Mouse (Mus musculus): ENCODE results near the gene Prdm1.

- TF ChIP-seq CTCF (conservative IDR thresholded peaks at IDR 0.05 in 1 of 2, IDR thresholded peaks at IDR 0.05 in 1 of 2; ENCODE audit: low read depth in 2 of 2, low read length in 2 of 2) (no peak), RCOR1 (conservative IDR thresholded peaks at IDR 0.05; ENCODE audit: low read depth, low read length) (no peak), TBP (conservative IDR thresholded peaks at IDR 0.05; ENCODE audit: low read depth, low read length) (no peak), MYC (IDR thresholded peaks at IDR 0.05; ENCODE audit: low read depth, low read length) (no peak), HCFC1 (IDR thresholded peaks at IDR 0.05; ENCODE audit: low read depth, low read length) (no peak), JUND (conservative IDR thresholded peaks at IDR 0.05; ENCODE audit: low read depth, low read length) (no peak), EP300 (IDR thresholded peaks at IDR 0.05; ENCODE audit: low read length) (no peak), E2F4 (IDR thresholded peaks at IDR 0.05; ENCODE audit: insufficient replicate concordance, low read depth, low read length) (no peak)
These were observed 1.3 kb downstream of the Prdm1 start for GRCm38 (mm10) chr10:44526751-44527591.
